Mouse (Mus musculus): ENCODE measurements at regions not wholly inside any gene's neighbourhood (a gene's known extent, or its start where the extent isn't known, plus 50 kb on each side); places are given as distances from the start of the nearest gene placed in this dataset.

GRCm38 (mm10) chr16:73835715-73836440 lies 575.7 kb downstream of the Robo2 start:
- DNase-seq, result no peak

- DNase-seq, result no peak
These were observed 590.0 kb downstream of the Robo2 start for GRCm38 (mm10) chr16:73821387-73822338.

- no peak for DNase-seq
These were observed 607.1 kb downstream of the Robo2 start for GRCm38 (mm10) chr16:73804572-73804971.

- no peak for DNase-seq
These were observed 615.0 kb downstream of the Robo2 start for GRCm38 (mm10) chr16:73796528-73797171.

GRCm38 (mm10) chr16:73785074-73785438 lies 626.6 kb downstream of the Robo2 start:
- DNase-seq, result no peak

- no peak for DNase-seq
These were observed 627.1 kb downstream of the Robo2 start for GRCm38 (mm10) chr16:73784296-73785073.

GRCm38 (mm10) chr16:73772454-73772853 lies 639.2 kb downstream of the Robo2 start:
- DNase-seq, result no peak

GRCm38 (mm10) chr16:73770440-73770856 lies 641.2 kb downstream of the Robo2 start:
- DNase-seq, result no peak

- DNase-seq, result no peak
These were observed 641.9 kb downstream of the Robo2 start for GRCm38 (mm10) chr16:73769729-73770128.

GRCm38 (mm10) chr16:73768706-73769105 lies 642.9 kb downstream of the Robo2 start:
- no peak for DNase-seq

GRCm38 (mm10) chr16:73765184-73765583 lies 646.4 kb downstream of the Robo2 start:
- no peak for DNase-seq

GRCm38 (mm10) chr16:73760921-73761320 lies 650.7 kb downstream of the Robo2 start:
- DNase-seq, result no peak

- DNase-seq, result no peak
These were observed 652.8 kb downstream of the Robo2 start for GRCm38 (mm10) chr16:73758872-73759271.

- no peak for DNase-seq
These were observed 657.3 kb downstream of the Robo2 start for GRCm38 (mm10) chr16:73754302-73754701.

- DNase-seq, result no peak
These were observed 683.3 kb downstream of the Robo2 start for GRCm38 (mm10) chr16:73728297-73728696.

- no peak for DNase-seq
These were observed 691.9 kb downstream of the Robo2 start for GRCm38 (mm10) chr16:73719691-73720090.

GRCm38 (mm10) chr16:73716301-73716700 lies 695.3 kb downstream of the Robo2 start:
- DNase-seq, result no peak

- no peak for DNase-seq
These were observed 704.6 kb downstream of the Robo2 start for GRCm38 (mm10) chr16:73707051-73707450.

- peak; percentile 13 to 26 for DNase-seq
These were observed 722.4 kb downstream of the Robo2 start for GRCm38 (mm10) chr16:73689274-73689673.

GRCm38 (mm10) chr16:73679804-73680203 lies 731.8 kb downstream of the Robo2 start:
- DNase-seq, result no peak

- DNase-seq, result no peak
These were observed 741.1 kb downstream of the Robo2 start for GRCm38 (mm10) chr16:73670516-73670915.

GRCm38 (mm10) chr16:73652976-73653690 lies 758.5 kb downstream of the Robo2 start:
- no peak for DNase-seq
